Mouse (Mus musculus): ENCODE data around the gene Tinag.
"Not testable (repeated sequence)": the region's sequence is repeated elsewhere in the genome, so short reads cannot be mapped to it uniquely, and the experiment has no call there.

Gene Tinag

GRCm38 (mm10) chr9:77045585-77045984 lies at the start of gene Tinag:
Tinag (minus strand) TSS chr9:77045794.
- DNase-seq (ENCODE audit: low read depth), result no peak

GRCm38 (mm10) chr9:77083221-77083620 lies 37.6 kb upstream of the Tinag start:
- DNase-seq (ENCODE audit: low read depth), result not testable (repeated sequence)

GRCm38 (mm10) chr9:77071676-77072075 lies 26.1 kb upstream of the Tinag start:
- no peak for DNase-seq (ENCODE audit: low read depth)

DNA sequence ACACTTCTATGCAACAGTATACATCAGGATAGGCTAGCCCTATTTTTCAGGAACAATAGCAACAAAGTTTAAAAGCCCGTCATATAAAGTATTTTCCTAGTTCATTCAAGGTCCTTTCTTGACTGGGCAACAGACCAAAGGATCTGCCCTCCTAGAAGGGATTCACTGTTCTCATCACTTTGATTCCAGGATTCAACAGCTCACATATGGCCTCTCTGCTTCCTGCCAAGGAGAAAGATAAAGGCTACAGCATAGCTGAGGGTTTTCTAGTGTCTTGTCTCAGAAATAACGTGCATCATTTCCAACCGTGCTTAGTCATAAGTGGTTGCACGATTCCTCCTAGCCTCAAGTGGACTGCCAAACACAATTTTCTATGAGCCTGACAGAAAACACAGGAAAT lies 11.0 kb upstream of the Tinag start:
- DNase-seq (ENCODE audit: low read depth), result no peak

DNA sequence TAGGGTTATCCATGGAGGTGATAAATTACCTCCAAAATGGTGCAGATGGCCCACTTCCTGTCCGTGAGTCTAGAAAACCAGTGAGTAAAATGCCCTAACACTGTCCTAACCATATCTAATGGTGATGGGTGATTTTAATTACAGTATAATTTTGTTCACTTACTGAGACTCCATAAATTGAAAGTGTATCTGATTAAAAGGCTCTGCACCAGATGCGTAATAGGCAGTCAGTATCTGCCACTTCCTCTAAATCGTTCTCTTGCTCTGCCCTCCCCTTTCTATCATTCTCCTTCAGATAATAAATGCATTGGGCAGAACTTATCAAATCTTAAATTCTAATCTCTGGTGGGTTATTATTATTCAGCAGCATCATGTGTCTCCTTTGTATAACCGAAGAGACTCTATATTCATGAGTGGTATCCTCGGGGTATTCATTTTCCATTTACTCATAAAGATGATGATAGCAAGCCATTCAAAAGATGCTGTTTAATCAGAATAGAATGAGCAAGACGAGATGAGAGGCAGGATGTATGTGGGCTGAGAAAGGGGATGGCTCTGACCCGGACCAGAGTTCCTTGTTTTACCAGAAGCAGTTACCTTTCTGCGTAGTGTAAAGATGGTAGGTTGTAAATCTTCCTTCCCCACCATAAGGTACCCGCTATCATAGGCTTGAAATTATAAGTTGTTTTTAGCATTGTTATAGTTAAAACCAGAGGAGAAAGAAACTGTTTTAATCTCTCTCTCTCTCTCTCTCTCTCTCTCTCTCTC lies 9.0 kb upstream of the Tinag start:
- DNase-seq (ENCODE audit: low read depth), result no peak

DNA sequence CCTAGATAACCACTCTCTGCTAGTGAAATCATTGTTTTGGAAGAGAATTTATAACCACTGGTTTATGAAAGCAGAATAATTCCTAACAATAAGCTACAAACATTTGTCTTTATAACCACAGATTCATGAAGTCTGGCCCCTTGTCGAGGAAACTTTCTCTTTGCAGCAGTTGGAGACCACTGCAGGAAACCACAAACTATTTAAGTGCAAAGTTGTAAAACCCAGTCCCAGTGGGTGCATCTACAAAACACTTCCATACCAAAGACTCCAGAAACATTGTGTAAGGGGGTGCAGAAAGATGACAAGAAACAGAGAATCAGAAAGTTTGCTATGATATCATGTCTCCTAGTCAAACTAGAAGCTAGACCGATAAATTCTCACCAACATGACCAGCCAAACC lies 5.8 kb upstream of the Tinag start:
- DNase-seq (ENCODE audit: low read depth), result no peak

GRCm38 (mm10) chr9:77049669-77050068 lies 4.1 kb upstream of the Tinag start:
- no peak for DNase-seq (ENCODE audit: low read depth)

- DNase-seq (ENCODE audit: low read depth), result no peak
Observed at GRCm38 (mm10) chr9:77046067-77046715, 597 bp upstream of the Tinag start.

DNA sequence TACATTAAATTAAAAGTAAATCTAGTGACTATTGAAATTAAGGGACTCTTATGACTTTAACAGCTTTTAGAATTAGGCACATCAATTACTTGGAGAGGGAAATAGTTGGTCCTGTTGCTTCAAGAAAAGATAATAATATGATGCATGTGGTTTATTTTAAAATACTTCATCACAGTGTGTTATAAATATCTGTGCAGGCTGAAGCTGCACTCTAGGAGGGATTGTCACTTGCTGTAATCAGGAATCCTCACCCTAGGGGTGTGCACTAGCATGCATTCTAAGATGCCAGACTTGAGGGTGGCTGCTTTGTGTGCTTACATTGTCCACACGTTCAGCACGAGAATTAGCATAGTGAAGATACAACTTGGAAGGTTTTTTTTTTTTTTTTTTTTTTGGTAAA lies 10.2 kb downstream of the Tinag start:
- no peak for DNase-seq (ENCODE audit: low read depth)

DNA sequence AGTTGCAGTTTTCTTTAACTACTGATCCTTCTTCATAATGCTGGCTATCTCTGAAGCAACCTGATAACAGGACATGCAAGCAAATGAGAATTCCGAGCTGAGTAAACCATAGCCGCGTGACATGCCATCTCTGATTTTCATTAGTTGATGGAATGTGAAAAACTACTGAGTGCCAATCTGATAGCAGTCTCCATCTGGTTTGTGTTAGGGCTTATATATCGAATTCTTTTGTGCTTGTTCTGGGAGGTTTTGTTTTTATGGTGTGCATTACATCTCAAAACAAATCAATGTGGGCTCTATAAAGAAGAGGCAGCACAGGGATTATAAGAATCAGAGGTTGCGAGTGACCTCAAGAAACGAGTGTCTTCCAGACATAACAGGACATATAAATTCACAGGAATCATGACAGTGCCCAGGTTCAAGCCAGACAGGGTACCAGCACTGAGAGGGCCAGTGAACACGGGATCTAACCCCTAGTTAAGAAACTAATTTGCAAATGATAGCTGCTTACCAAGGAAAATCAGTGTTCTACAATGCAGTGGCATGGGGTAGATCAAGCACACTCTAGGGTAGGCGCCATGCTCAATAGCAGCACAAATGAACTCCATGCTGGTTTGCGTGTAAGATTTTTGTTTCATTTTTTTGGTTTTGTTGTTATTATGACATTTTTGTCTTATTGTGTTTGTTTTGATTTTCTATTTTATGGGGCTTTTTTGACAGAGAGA lies 13.0 kb downstream of the Tinag start:
- no peak for DNase-seq (ENCODE audit: low read depth)

- no peak for DNase-seq (ENCODE audit: low read depth)
Observed at GRCm38 (mm10) chr9:77025271-77025670, 20.3 kb downstream of the Tinag start.

GRCm38 (mm10) chr9:77018935-77019334 lies 26.7 kb downstream of the Tinag start:
- no peak for DNase-seq (ENCODE audit: low read depth)

DNA sequence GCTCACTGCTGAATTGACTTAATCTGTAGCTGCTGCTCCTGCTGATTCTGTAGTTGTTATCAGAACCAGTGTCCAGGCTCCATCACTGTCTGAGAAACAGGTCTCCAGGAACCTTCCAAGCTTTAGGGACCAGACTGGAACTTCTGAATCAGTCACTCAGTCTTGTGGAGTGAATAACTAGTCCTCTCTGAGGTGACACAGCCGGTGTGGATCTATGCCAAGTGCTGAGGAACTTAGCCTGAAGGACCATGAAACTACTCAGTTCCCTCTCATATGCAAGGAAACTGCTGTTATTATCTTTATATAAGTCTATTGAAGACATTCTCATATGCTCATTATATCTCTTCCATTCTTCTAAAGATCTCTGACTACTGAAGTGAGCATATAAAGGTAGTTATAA lies 49.6 kb downstream of the Tinag start:
- DNase-seq (ENCODE audit: low read depth), result no peak

GRCm38 (mm10) chr9:76989946-76990345 lies 55.6 kb downstream of the Tinag start:
- DNase-seq (ENCODE audit: low read depth), result no peak

GRCm38 (mm10) chr9:76934813-76935212 lies 110.8 kb downstream of the Tinag start:
- DNase-seq (ENCODE audit: low read depth), result no peak

DNA sequence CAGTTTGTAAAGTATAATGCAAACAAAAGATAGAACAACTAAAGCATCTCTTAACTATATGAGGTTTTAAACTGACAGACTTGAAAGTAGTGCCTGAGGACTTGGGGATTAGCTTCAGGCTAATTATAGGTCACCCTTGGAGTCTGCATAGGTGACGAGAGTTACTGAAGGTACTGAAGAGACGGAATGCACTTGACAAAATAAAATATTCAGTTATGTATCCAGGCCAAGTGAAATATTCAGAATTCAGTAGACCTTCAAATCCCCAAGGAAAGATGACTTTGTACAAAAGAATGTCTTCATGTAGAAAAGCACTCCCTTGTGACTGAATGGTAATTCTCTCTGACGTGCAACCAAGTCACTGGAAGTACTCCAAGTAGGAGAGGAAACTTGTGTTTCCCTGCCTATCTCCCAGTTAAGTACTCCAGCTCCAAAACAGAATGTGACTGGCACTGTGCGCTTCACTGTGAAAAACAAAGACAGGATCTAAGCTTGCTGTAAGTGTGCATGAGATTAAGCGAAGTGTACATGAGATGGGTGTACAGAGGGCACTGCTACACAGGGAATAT lies 130.4 kb downstream of the Tinag start:
- DNase-seq (ENCODE audit: low read depth), result no peak
